Mouse (Mus musculus) heart, postnatal 14 days (tissue): ENCODE data around the gene Slc24a3. TPM values are rescaled to one million over a fixed set of nuclear protein-coding genes. Genes with fewer than 3 reads are reported as not detected.
A peak's percentile ranks its signal among the peaks of the same experiment; 100 is the strongest.

ENCODE experiments used
- DNase-seq, 2 experiments: peaks; one replicate each; pipeline ENCODE4 v3.0.0; 2021 to 2022
- intact Hi-C: fragments of 180-260 bp; cut with DNase I; formaldehyde crosslinking; loops from one replicate; pipeline ENCODE4 v1.15.1; 2025
- total RNA-seq, 2 experiments: library from RNA; stranded (reverse); gene quantifications; 2 replicates each; pipeline ENCODE4 v1.2.3; 2021

Slc24a3 gene
- total RNA-seq, 2 experiments from 2014 or later, result 3.7 to 4.2 TPM

DNA sequence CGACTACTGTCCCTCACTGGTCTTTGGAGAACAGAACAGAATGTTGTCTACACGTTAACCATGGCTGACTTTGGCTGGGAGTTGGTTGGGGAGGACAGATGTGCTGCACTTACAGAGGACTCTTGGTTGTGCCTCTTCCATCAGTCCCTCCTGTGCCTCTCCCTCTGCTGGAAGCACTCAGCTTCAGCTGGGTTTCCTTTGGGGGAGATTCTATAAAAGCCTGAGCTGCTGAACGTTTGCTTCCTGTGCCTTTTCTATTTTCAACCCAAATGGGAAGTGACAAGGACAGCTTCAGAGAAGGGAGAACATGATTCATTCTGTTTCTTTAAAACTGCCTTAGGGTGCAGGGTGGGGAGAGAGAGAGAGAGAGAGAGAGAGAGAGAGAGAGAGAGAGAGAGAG is 28.5 kb downstream of the Slc24a3 start:
- DNase-seq, result no peak
- intact Hi-C loops, result no loop called here

DNA sequence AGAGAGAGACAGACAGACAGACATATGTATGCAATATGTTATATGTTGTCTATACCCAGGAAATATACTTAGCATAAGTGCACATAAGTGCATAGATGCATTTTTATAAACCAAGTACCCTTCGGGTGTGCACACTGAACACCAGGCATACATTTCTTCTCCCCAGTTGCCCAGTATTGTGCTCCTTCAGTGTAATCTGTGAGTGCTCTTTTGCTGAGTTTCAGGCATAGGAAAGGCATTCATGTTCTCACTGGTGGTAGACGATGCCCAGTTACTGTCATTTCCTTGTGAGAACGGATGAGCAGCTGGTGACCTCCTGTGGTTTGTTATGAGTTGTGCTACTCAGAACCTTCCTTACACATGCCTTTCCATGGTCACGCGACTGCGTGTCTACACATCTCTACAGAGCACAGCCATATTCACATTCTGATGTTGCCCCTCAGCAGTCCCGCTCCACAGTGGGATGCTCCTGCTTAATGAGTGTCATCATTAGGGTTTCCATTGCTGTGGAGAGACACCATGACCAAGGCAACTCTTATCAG is 29.0 kb downstream of the Slc24a3 start:
- intact Hi-C loops, result no loop called here
- DNase-seq, result no peak

DNA sequence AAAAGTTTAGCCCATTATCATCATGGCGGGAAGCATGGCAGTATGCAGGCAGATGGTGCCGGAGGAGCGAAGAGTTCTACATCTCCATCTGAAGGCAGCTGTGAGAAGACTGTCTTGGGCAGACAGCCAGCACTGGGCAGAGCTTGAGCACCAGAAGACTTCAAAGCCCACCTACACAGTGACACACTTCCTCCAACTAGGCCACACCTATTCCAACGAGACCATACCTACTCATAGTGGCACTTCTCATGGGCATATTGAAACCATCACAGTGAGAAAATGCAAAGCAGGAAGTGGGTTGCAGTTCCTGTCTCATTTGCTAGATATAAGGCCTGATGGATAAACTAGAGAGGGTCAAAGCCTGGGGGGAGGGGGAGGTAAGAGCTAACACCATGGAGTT is 29.5 kb downstream of the Slc24a3 start:
- DNase-seq, result no peak
- intact Hi-C loops, result no loop called here

DNA sequence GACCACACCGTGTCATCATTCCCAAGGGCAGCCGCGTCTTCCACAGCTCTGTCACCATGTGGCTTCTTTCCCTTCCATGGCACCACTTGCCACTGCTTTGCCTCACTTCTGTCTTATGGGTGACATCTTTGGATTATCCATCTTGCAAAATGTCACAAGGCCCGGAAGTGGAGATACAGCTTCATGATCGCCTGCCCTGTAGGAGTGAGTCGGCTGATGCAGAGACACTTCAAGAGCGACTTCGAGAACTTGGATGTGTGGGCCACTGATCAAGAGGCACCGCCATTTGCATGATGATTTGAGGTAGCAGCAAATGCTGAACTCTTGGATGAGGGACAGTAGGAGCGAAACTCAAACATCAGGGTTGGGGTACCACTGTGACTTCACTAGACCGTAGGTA is 46.0 kb downstream of the Slc24a3 start:
- no peak for DNase-seq
- intact Hi-C loops, result no loop called here

DNA sequence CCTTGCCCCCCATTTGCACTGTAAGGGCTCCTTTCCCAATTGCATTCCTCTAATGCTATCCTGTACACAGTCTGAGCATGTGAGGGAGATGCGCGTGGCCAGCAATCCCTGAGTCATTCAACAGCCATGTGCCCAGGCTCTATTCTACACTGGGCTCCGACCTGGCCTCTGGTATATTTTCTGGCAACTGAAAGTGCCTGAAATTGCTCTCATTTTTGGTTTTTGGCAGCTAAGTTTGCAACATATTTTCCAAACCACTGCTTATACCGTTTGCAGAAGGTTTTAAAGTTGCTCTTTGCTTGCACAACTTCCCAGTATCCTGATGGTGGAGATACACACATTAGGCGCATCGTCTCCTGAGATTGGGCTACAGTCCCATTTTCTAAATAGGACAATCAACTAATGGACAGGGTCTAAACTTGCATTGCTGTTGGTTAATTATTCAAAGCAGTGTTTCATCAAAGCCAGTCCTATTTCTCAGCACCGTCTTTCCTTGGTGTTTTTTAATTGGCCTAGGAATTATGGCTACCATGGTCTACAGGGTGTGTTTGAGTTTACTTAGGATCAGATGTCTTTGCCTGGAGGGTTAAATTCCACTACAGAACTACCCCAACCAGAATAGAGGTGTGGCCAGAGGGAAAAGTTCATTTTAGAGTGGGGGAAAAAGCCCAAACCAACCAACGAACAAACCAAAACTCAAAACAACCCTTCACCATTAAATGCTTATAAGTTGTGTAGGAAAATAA is 46.7 kb downstream of the Slc24a3 start:
- no peak for DNase-seq
- intact Hi-C loops, result no loop called here

DNA sequence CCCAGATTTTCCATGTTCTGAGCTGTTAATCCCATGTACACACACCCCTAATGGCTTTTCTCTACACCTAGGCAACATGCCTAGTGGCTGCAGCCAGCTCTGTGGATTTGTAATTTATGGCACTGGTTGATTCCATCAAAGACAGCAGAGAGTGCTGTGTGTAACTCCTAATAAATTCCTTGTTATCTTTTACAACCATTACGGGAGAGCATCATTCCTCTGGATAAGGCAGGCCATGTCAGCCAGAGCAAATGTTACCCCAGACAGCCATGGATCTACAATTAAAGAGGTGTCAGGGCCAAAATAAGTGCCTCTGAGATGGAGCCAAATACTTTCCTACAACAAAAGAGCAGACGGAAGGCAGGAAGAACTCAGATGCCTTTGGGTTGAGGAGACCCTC is 49.0 kb downstream of the Slc24a3 start:
- intact Hi-C loops, result no loop called here
- no peak for DNase-seq

DNA sequence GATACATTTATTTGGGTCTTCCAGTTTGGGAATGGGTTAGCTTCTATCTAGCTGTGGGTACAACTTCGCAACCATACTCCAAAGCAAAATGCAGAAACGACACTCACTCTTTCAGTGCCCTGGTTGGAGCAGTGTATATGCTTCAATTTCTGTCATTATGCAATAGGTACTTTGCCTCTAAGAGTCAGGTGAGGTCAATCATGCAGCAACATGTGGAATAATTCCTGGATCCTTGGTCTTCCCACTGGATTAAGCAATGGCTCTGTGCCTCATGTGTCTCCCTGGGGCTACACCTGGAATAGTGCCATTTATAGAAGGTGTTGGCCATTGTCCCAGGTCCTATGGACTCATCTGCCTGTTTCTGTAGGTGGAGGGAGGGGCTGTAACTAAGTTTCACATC is 49.9 kb downstream of the Slc24a3 start:
- DNase-seq, result no peak
- intact Hi-C loops, result no loop called here

DNA sequence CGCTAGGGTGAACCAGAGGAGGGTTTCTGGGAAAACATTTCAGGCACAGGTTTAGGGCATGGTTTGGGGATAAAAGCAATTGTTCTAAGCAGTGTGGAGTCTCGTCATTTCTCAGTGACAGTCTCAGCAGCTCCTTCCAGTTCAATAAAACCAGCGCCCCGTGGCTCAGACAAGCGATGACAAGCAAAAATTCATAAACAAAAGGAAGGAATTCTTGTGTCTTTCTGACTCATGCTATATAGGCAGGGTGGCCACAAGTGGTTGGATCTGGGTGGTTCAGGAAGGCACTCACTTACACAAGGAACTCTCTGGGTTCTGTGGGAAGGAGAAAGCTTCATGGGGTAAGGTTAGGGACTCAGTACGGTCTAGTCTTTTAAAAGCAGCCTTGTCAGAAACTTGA is 51.7 kb downstream of the Slc24a3 start:
- intact Hi-C loops, result no loop called here
- DNase-seq, result no peak

DNA sequence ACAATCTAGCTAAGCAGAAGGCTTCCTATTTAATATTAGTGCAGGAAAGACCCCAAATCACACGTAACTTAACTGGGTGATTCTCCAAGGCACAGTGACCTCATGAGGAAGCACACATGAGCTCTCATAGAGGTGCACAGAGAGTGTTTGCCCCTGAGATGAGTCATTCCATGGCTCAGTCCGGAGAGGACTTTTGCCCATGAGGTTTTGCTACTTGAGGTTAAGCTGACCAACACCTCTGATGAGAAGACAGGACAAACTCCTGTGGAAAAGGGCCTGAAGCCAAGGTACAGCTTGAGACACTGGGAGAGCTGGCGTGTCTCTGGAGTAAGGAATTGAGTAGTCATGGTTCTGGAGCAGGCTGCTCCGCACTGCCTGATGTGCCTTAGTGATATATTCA is 56.1 kb downstream of the Slc24a3 start:
- no peak for DNase-seq
- intact Hi-C loops, result no loop called here

DNA sequence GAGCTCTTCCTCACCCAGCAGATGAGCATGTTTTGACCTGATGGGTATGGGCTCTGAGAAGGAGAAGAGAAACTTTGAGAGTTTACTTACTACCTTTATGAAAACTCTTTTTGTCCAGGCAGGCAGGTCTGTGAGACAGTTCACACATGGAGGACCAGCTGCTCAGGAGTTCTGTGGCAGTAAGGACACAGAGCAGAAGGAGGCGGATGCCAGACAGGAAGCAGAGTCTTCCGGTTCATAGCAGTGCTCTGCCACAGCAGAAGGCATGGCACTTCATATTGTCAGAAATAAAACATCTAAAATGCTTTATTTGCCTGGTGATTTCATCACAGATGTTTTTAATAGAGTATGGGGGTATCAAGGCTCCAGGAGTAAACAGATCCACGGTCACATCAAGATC is 58.1 kb downstream of the Slc24a3 start:
- DNase-seq, result no peak
- intact Hi-C loops, result no loop called here

DNA sequence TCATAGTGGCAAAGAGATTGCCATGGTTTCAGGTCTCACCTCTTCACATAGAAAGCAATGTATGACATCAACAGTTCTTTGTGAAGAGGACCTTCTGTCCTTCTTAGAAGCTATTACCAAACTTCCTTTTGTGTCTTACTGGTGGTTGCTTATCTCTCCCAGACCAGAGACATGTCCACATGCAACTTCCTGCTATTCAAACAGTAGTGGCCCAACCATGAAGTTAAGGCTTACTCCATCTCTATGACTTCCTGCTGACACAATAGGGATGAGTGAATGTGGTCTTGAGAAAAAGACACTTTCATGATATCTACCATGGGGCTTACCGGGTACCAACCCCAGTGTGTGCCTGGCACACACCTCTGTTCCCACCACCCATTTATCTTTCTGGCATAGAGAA is 58.5 kb downstream of the Slc24a3 start:
- intact Hi-C loops, result no loop called here

DNA sequence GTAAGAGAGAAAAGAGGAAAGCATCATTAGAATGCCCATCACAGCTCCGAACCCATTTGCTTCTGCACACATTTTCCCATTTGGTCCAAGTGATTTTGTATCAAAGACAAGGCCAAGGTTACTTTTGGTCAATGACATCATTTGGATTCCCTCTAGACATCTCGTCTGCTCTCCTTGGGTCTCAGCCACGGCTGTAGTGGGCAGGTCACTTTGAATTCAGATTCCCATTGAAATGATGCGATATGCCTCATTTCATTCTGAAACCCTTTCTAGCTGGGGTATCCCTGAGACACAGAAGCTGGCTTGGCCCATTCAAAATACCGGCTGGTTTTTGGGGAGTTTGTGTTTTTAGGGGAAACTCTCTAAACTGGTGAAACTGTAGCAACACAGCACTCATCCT is 59.8 kb downstream of the Slc24a3 start:
- intact Hi-C loops, result no loop called here
- no peak for DNase-seq

More for the DNA sequence above, 58.5 kb downstream of the Slc24a3 start:
- no peak for DNase-seq

DNA sequence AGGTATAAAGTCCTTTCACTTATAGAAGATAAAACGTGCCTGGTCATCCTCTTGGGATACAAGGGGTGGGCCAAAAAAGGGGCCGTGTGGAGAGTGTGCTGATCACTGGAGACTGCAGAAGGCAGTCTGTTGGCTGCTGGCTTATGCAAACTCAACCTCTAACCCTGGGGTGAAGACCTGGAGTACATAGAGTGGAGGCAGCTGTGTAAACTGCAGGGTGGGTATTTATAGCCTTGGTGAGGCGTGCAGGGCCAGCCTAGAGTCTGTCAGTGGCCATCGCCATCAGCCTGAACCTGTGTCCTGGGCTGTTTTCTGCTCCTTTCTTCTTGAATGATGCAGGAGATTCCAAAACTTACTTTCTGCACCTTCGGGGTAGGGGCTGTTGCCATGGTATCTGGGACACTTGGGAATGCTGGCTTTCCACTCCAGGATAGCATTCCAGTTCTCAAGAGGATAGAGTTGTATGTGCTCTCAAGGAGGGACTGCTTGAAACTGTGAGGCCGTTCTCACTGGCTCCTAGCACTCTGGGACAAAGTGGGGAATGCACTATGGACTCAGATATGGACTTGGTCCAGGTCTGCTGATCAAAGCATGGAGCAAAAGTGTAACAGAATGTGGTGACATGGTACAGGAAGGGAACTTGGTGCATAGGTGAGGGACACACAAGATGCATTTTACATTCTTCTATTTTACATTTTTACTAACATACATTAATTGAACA is 65.4 kb downstream of the Slc24a3 start:
- DNase-seq, result peak; percentile 19 to 29
- intact Hi-C loops, result loop anchor here (5.0 kb wide), 1 partner anchor 54 kb away; no protein-coding TSS in a partner anchor

DNA sequence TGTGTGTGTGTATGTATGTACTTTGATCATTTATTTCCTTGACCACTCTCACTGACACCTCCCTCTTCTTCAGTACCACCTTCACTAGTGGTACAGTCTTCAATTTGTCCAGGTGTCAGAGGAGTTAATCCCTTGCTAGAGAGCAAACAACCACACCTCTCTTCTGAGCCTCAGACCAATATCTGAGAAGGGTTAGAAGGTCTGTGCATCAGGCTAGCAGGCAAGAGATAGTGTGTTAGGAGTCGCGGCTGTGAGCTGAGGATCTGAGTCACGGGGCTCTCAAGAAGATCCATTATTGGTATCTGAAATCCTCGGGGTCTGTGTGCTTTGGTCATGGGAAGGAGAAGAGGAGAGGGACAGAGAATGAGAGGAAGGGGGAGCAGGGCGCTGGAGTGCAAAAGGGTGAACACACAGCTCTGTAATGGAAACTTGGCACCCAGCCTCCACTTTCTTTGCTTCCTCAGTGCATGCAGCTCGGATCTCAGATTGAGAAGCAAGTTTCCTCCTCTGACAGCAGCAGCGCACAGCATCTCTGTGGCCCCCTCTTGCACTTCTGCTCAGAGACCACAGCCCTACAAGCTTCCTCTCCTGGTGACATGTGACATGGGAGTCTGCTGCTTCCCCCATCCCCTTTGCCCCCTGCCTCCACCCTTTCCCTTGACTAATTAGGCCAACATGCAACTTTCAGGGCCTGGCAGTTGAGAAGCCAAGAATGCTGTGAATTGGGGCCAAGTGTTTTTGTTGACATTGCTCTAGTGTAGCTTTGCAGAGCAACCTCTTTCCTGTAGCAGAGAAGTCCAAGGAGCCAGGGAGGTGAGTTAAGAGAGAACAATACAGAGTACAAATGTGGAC is 66.2 kb downstream of the Slc24a3 start:
- DNase-seq, result peak; percentile 65 to 76
- intact Hi-C loops, result loop anchor here (5.0 kb wide), 1 partner anchor 54 kb away; no protein-coding TSS in a partner anchor

DNA sequence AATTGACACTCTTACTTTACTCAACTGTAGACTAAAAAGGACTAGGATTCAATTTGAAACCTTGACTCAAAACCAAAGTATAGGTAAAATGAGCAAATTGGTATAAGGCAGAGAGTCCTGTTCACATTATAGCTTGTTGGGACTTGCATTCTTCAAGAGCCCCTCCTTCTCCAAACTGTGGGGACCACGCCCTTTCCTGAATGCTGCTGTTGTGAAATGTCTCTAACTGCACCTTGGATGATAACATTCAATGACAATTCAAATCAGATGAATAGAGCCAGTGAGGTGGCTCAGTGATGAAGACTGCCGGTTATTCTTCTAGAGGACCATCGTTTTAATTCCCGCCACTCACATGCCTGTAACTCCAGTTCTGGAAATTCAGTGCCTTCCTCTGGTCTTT is 78.8 kb downstream of the Slc24a3 start:
- no peak for DNase-seq
- intact Hi-C loops, result no loop called here

DNA sequence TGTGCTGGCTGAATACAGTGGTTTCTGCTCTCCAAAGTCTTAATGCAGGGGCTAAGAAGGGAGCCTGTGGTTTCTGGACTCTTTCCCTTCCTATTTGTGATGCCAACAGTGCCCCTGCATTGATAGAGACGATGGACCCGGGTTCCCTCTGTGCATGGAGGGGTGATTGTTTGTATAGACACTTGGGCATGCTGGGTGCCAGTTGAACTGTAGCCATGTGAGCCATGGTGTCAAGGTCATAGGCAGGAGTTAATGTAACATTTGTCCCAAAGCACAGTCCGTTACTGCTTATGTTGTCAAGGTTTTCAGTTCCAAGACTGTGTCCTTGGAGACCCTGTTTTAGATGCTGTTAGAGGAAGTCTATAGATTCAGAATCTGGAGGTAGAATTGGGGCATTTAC is 80.6 kb downstream of the Slc24a3 start:
- intact Hi-C loops, result no loop called here
- DNase-seq, result no peak

DNA sequence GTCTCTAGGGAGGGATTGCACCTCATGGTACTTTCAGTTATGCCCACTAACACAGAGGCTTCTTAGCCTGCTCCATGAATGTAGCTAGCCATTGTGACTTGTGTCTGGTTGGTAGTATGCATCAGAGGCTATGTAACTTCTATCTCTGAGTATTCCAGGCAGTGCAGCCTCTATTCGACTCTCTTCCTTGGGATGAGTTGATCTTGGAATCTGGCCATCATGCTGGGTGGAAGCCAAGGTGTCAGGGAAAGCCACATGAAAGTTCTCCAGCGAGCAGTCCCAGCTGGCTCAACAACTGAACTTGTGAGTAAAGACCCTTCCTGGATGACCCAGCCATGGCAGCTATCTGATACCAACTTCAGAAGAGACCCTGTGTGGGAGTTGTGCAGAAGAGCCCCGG is 89.8 kb downstream of the Slc24a3 start:
- intact Hi-C loops, result no loop called here
- peak; percentile 67 to 77 for DNase-seq

DNA sequence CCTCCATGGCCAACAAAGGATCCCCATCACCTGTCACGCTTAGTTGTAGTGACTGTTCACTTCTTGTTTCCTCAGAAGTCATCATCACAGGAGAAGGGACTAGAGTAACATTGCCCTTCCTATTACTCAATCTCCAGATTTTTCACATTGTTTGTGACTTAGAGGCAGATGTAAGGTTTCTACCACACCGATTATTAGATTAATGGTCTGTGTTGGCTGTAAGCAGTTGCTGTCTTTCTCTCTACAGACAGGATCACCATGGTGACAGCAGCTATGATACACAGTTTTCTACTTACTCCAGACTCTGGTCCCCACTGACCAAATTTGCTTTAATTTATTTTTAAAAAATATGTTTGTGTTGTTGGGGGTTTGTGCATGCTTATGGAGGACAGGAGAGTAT is 90.3 kb downstream of the Slc24a3 start:
- intact Hi-C loops, result no loop called here
- no peak for DNase-seq

DNA sequence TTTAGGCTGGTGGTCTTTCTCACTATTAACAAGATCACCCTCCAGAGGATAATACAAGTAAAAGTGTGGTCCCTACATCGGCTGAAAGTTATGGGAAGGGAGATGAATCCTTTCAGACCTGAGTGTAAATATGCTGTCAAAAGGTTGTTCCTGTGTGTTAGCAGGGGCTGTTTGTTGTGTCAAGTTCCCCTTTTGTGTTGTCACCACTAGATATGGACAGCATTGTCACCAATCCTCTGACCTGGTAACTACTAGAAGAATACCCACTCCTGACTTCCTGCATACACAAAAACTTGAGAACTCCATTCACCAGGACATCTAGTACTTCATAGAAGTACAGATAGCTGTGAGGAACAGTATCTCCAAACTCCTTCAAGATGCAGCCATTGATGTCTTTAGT is 93.0 kb downstream of the Slc24a3 start:
- DNase-seq, result no peak
- intact Hi-C loops, result no loop called here

DNA sequence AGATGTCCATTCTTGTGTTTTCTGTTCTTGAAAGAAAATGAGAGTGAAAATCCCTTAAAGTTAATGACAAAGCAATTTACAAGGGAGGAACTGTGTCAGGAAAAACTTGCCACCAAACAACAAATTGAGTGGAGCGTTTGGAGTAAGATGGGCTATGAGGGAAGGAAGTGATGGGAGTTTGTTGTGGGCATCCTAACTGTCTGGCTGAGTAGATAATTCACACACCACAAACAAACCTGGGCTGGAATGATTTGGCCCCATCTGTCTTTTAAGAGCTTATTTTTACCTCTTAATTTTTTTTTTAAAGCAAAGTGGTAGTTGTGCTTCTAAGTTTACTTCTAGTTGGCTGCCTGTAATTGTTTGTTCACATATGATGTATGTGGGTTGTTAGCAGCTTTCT is 94.6 kb downstream of the Slc24a3 start:
- DNase-seq, result no peak
- intact Hi-C loops, result no loop called here

DNA sequence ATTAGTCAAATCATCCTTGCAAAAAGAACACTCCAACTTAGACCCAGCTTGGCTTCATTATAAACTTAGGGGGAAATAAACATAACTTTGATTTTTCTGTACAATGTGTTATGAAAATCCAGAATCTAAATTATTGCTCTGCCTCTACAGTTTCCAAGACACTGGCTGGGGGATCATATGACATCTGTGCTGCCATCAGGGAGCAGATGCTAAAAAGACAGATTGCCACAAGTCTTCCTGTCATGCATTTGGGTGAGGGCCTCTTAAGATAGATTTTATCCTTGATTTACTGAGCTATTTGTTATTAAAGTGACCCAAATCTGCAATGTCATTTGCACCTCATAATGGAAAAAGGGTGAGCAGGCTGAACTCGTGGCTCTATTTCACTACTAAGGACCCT is 99.2 kb downstream of the Slc24a3 start:
- no peak for DNase-seq
- intact Hi-C loops, result no loop called here
